8 mouse cellular contexts compared by ENCODE assay signal in the genomic region with DNA sequence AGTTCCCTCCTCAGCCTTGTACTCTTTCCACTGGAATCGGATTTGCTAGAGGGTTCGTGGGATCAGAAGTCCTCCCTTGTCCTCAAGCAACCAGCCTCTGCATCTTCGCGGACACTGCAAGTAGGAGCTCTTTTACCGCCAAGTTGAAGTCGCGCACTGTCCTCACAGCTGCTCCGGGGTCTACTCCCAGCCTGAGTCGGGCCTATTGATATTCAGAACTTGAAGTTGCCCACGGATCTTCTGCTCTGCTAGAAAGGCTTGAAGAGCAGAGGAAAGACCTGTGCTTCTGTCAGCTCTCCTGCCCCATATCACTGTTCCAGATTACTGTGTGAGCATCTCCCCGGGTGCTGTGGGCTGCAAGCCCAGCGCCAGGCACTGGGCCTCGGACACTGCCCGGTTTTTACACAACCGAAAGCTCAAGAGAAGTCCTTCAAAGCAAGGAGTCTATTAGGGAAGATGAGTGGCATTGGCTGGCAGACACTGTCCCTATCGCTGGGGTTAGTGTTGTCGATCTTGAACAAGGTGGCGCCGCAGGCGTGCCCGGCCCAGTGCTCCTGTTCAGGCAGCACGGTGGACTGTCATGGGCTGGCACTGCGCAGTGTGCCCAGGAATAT. TPM values are rescaled to one million over a fixed set of nuclear protein-coding genes. Genes with fewer than 3 reads are reported as not detected.
DNase-seq lines count a peak whose midpoint lies in the region; ATAC-seq and TF ChIP-seq lines count a peak whose summit lies in the region.

No protein-coding gene starts in this region.

- H3K9ac ChIP-seq in forebrain, embryonic 15.5 days (replicated peaks) = peak overlapping the region; percentile 62
- peak overlapping the region; percentile 67 for H3K9ac ChIP-seq in kidney, embryonic 16.5 days (replicated peaks; ENCODE audit: low read length)
- peak overlapping the region; percentile 57; the same call in 1 of the 2 replicates for H3K9ac ChIP-seq in stomach, postnatal 0 days (ENCODE audit: low read length)

- H3K27ac ChIP-seq in gastrocnemius, adult 2 months = no peak overlapping the region
- H3K27ac ChIP-seq in forebrain, embryonic 15.5 days (replicated peaks) = no peak overlapping the region
- H3K27ac ChIP-seq in kidney, embryonic 16.5 days (ENCODE audit: low read length) = no peak overlapping the region; the same call in 1 of the 2 replicates
- peak overlapping the region; percentile 90 for H3K27ac ChIP-seq in midbrain, embryonic 10.5 days (replicated peaks)
- no peak overlapping the region for H3K27ac ChIP-seq in stomach, postnatal 0 days (replicated peaks)

- peaks cover 34% of the 10 kb centered on the region for H3K4me1 ChIP-seq in forebrain, embryonic 15.5 days
- peaks cover 40% of the 10 kb centered on the region for H3K4me1 ChIP-seq in kidney, embryonic 16.5 days (ENCODE audit: insufficient read depth, low read length)
- H3K4me1 ChIP-seq in midbrain, embryonic 10.5 days = peaks cover 69% of the 10 kb centered on the region
- peaks cover 3% of the 10 kb centered on the region; the same call in 1 of the 2 replicates for H3K4me1 ChIP-seq in stomach, postnatal 0 days (replicated peaks; ENCODE audit: control insufficient read depth, insufficient read depth)

- no peaks in the 10 kb centered on the region for H3K9me3 ChIP-seq in forebrain, embryonic 15.5 days
- H3K9me3 ChIP-seq in kidney, embryonic 16.5 days (ENCODE audit: low read length) = no peaks in the 10 kb centered on the region
- H3K9me3 ChIP-seq in midbrain, embryonic 10.5 days (replicated peaks) = no peaks in the 10 kb centered on the region
- H3K9me3 ChIP-seq in stomach, postnatal 0 days (ENCODE audit: control insufficient read depth, low read length) = no peaks in the 10 kb centered on the region

- no peaks in the 10 kb centered on the region for H3K27me3 ChIP-seq in forebrain, embryonic 15.5 days
- no peaks in the 10 kb centered on the region for H3K27me3 ChIP-seq in kidney, embryonic 16.5 days (ENCODE audit: insufficient read depth, low read length)
- H3K27me3 ChIP-seq in midbrain, embryonic 10.5 days (ENCODE audit: low read depth, poor library complexity, severe bottlenecking) = peaks cover 61% of the 10 kb centered on the region
- 0 out of 2 replicates have a peak, but pooled peaks cover 2% of the 10 kb centered on the region for H3K27me3 ChIP-seq in stomach, postnatal 0 days (ENCODE audit: control insufficient read depth, insufficient read depth, low read length)

- 2% methylated on average over 23 of the region's 23 CpGs for WGBS in forebrain, embryonic 15.5 days
- WGBS in kidney, embryonic 16.5 days = 2% methylated on average over 23 of the region's 23 CpGs
- whole genome bisulfite sequencing in midbrain, embryonic 10.5 days = under 1% methylated on average over 23 of the region's 23 CpGs
- 12% methylated on average over 23 of the region's 23 CpGs for WGBS in stomach, postnatal 0 days

- DNase-seq in gastrocnemius, adult 2 months = no peak
- DNase-seq in gastrocnemius, postnatal 25 days = no peak
- peak; percentile 32 for DNase-seq in ES-CJ7 (ENCODE audit: low read depth, low spot score)
- DNase-seq in midbrain, embryonic 10.5 days (ENCODE audit: low spot score) = peak; percentile 57
- no peak for DNase-seq in stomach, postnatal 0 days (ENCODE audit: low spot score)
- no peak for DNase-seq in gastrocnemius, postnatal 14 days

- peak overlapping the region; percentile 78 for H3K4me3 ChIP-seq in gastrocnemius, adult 2 months
- H3K4me3 ChIP-seq in forebrain, embryonic 15.5 days = peak overlapping the region; percentile 64
- peak overlapping the region; percentile 64 for H3K4me3 ChIP-seq in kidney, embryonic 16.5 days (ENCODE audit: low read length)
- peak overlapping the region; percentile 83 for H3K4me3 ChIP-seq in midbrain, embryonic 10.5 days
- H3K4me3 ChIP-seq in stomach, postnatal 0 days (ENCODE audit: low read depth, low read length) = peak overlapping the region; percentile 62

- peak overlapping the region; percentile 92 for H3K4me2 ChIP-seq in forebrain, embryonic 15.5 days (replicated peaks)
- peak overlapping the region; percentile 98 for H3K4me2 ChIP-seq in kidney, embryonic 16.5 days (replicated peaks; ENCODE audit: low read depth, low read length)
- H3K4me2 ChIP-seq in stomach, postnatal 0 days (replicated peaks; ENCODE audit: low read depth) = peak overlapping the region; percentile 95

- peak; percentile 5; the same call in 1 of the 2 replicates for ATAC-seq in forebrain, embryonic 15.5 days (replicated peaks)
- peak; percentile 8 for ATAC-seq in kidney, embryonic 16.5 days (ENCODE audit: low FRiP score, low TSS enrichment)
- no peak for ATAC-seq in stomach, postnatal 0 days (ENCODE audit: low FRiP score, low TSS enrichment)

- TF ChIP-seq CTCF in gastrocnemius, adult 2 months (IDR thresholded peaks at IDR 0.05) = no peak
- no peak for TF ChIP-seq CTCF in stomach, postnatal 0 days (IDR thresholded peaks at IDR 0.05; ENCODE audit: low read depth)

- no peak for TF ChIP-seq EP300 in stomach, postnatal 0 days (optimal IDR thresholded peaks at IDR 0.05)

- intact Hi-C loops in gastrocnemius, adult 2 months (cut with DNase I) = no loop called here
- intact Hi-C loops in gastrocnemius, postnatal 14 days (cut with DNase I; ENCODE audit: low total_unique reads) = no loop called here

- H3K36me3 ChIP-seq in forebrain, embryonic 15.5 days = no peaks in the 10 kb centered on the region
- H3K36me3 ChIP-seq in kidney, embryonic 16.5 days (ENCODE audit: insufficient read depth, low read length) = peaks cover 4% of the 10 kb centered on the region; the same call in 1 of the 2 replicates
- H3K36me3 ChIP-seq in midbrain, embryonic 10.5 days = no peaks in the 10 kb centered on the region
- H3K36me3 ChIP-seq in stomach, postnatal 0 days (ENCODE audit: control insufficient read depth, insufficient read depth, low read length) = no peaks in the 10 kb centered on the region

RNA-seq across cellular contexts. Expression of a gene that starts 1.8 kb away (rescaled TPM):
- total RNA-seq in gastrocnemius, adult 2 months (2021) = 1 to 10 TPM in 1 of 2 experiments, under 1 TPM in 1; 0.64 to 1.4 TPM
- 1 to 10 TPM in 1 of 2 experiments, under 1 TPM in 1; 0.54 to 1.1 TPM for total RNA-seq in gastrocnemius, postnatal 25 days (2021)
- polyA plus RNA-seq in forebrain, embryonic 15.5 days (2015; fragmentation: Nextera tagmentation; extraction: Ambion mirVana) = 11.9 and 14.6 TPM in 2 replicates
- 32.6 and 36.4 TPM in 2 replicates for polyA plus RNA-seq in kidney, embryonic 16.5 days (2015; fragmentation: Nextera tagmentation; extraction: Ambion mirVana)
- polyA plus RNA-seq in midbrain, embryonic 10.5 days (2016; fragmentation: Nextera tagmentation; extraction: Ambion mirVana) = 44.4 and 45.2 TPM in 2 replicates
- polyA plus RNA-seq in stomach, postnatal 0 days (2015; fragmentation: Nextera tagmentation; extraction: Ambion mirVana) = 7.8 and 9.1 TPM in 2 replicates
- 1 to 10 TPM; 2.2 to 2.6 TPM for total RNA-seq in gastrocnemius, postnatal 14 days (2021)

Comparison
In these comparisons a context has a peak if more than half of its experiments do, and no peak if none do; other contexts are left out.
1. DNase-seq: peak in ES-CJ7 (single experiment) and midbrain, embryonic 10.5 days (single experiment); none in gastrocnemius, adult 2 months (single experiment), gastrocnemius, postnatal 25 days (single experiment), stomach, postnatal 0 days (single experiment) and gastrocnemius, postnatal 14 days (single experiment).
2. Peak in every context shown above with its lines, with median percentiles within 50 percentile points of each other: H3K4me3 ChIP-seq, H3K4me2 ChIP-seq and H3K9ac ChIP-seq.